Mouse (Mus musculus) embryonic fibroblast, embryonic 13.5 days (primary cell): Measurements from ENCODE around the gene Ube2cbp. TPM values are rescaled to one million over a fixed set of nuclear protein-coding genes. Genes with fewer than 3 reads are reported as not detected.

ENCODE experiments used
- H3K27ac ChIP-seq: 2 replicates; pipeline ENCODE4 v1.5.1; 2012; ENCODE audit warnings: low read length, control low read depth, inconsistent platforms; ENCODE audit not compliant: insufficient read depth
- H3K4me1 ChIP-seq: 2 replicates; pipeline ENCODE4 v1.6.1; 2011; ENCODE audit warnings: low read length; ENCODE audit not compliant: control insufficient read depth, insufficient read depth
- H3K4me3 ChIP-seq: 2 replicates; pipeline ENCODE4 v1.5.1; 2011; ENCODE audit warnings: mild to moderate bottlenecking, control low read depth, low read length; ENCODE audit not compliant: insufficient read depth
- CTCF ChIP-seq: IDR thresholded peaks from 2 replicates; pipeline ENCODE4 v1.5.1; 2011; ENCODE audit warnings: mild to moderate bottlenecking, control low read depth, low read length, moderate library complexity, borderline replicate concordance; ENCODE audit not compliant: insufficient read depth
- POLR2A ChIP-seq: IDR thresholded peaks from 2 replicates; pipeline ENCODE4 v1.6.1; 2011; ENCODE audit warnings: low read depth, mild to moderate bottlenecking, control low read depth, low read length, moderate library complexity
- polyA plus RNA-seq: library from polyadenylated mRNA; stranded (reverse); fragments of >200 nt; gene quantifications from 2 replicates; pipeline ENCODE4 v1.2.4, GENCODE M21; 2011; ENCODE audit warnings: low read depth; ENCODE audit not compliant: missing spikeins, insufficient read length

Ube2cbp gene
- polyA plus RNA-seq, 1 experiment, result 1.8 TPM

- no peaks in the 10 kb centered on the region for H3K4me1 ChIP-seq
- no peak overlapping the region for H3K4me3 ChIP-seq
- H3K27ac ChIP-seq, result no peak overlapping the region
- no peak for TF ChIP-seq CTCF
- TF ChIP-seq POLR2A, result no peak
These were observed 130.4 kb downstream of the Ube2cbp start for GRCm38 (mm10) chr9:86334357-86334756.

- H3K27ac ChIP-seq, result no peak overlapping the region
- H3K4me3 ChIP-seq, result no peak overlapping the region
- no peaks in the 10 kb centered on the region for H3K4me1 ChIP-seq
- TF ChIP-seq CTCF (no peak), POLR2A (no peak)
These were observed 134.2 kb downstream of the Ube2cbp start for GRCm38 (mm10) chr9:86330591-86330990.

GRCm38 (mm10) chr9:86328270-86328669 lies 136.5 kb downstream of the Ube2cbp start:
- no peak for TF ChIP-seq CTCF
- TF ChIP-seq POLR2A, result no peak
- H3K4me3 ChIP-seq, result no peak overlapping the region
- no peaks in the 10 kb centered on the region for H3K4me1 ChIP-seq
- H3K27ac ChIP-seq, result no peak overlapping the region

- Histone ChIP-seq H3K4me3 (no peak overlapping the region), H3K4me1 (no peaks in the 10 kb centered on the region), H3K27ac (no peak overlapping the region)
- TF ChIP-seq POLR2A (no peak), CTCF (no peak)
These were observed 137.4 kb downstream of the Ube2cbp start for GRCm38 (mm10) chr9:86327341-86327740.

- no peak overlapping the region for H3K27ac ChIP-seq
- no peaks in the 10 kb centered on the region for H3K4me1 ChIP-seq
- TF ChIP-seq CTCF (no peak), POLR2A (no peak)
- H3K4me3 ChIP-seq, result no peak overlapping the region
These were observed 140.0 kb downstream of the Ube2cbp start for GRCm38 (mm10) chr9:86324772-86325171.

GRCm38 (mm10) chr9:86319516-86320140 lies 145.1 kb downstream of the Ube2cbp start:
- Histone ChIP-seq H3K27ac (no peak overlapping the region), H3K4me1 (no peaks in the 10 kb centered on the region), H3K4me3 (no peak overlapping the region)
- TF ChIP-seq CTCF (no peak), POLR2A (no peak)

GRCm38 (mm10) chr9:86315700-86316099 lies 149.1 kb downstream of the Ube2cbp start:
- Histone ChIP-seq H3K4me1 (no peaks in the 10 kb centered on the region), H3K27ac (no peak overlapping the region), H3K4me3 (no peak overlapping the region)
- TF ChIP-seq CTCF (no peak), POLR2A (no peak)

GRCm38 (mm10) chr9:86308616-86309015 lies 156.1 kb downstream of the Ube2cbp start:
- Histone ChIP-seq H3K27ac (no peak overlapping the region), H3K4me1 (no peaks in the 10 kb centered on the region), H3K4me3 (no peak overlapping the region)
- TF ChIP-seq CTCF, result no peak

GRCm38 (mm10) chr9:86306556-86306955 lies 158.2 kb downstream of the Ube2cbp start:
- H3K27ac ChIP-seq, result no peak overlapping the region
- TF ChIP-seq CTCF (no peak), POLR2A (no peak)
- H3K4me3 ChIP-seq, result no peak overlapping the region
- no peaks in the 10 kb centered on the region for H3K4me1 ChIP-seq

GRCm38 (mm10) chr9:86301407-86301806 lies 163.3 kb downstream of the Ube2cbp start:
- Histone ChIP-seq H3K4me3 (no peak overlapping the region), H3K27ac (no peak overlapping the region), H3K4me1 (no peaks in the 10 kb centered on the region)
- TF ChIP-seq CTCF (no peak), POLR2A (no peak)
